Mouse (Mus musculus) lung, postnatal 0 days (tissue): ENCODE results near the gene Pdgfa. TPM values are rescaled to one million over a fixed set of nuclear protein-coding genes. Genes with fewer than 3 reads are reported as not detected.

Source experiments
- ATAC-seq: fragments of 200-750 bp; cut with Nextera tagmentation; 2 replicates; pipeline ENCODE4 v1.8.0; 2017; ENCODE audit warnings: moderate library complexity
- DNase-seq: peaks from one replicate; pipeline ENCODE4 v3.0.0-alpha.2; 2016; ENCODE audit warnings: low spot score
- H3K27ac ChIP-seq: fragments of 300-500 bp; sonication (generic); 2 replicates; pipeline ENCODE4 v1.5.1; 2014; ENCODE audit warnings: antibody characterized with exemption, mild to moderate bottlenecking, low read length, mixed read lengths
- H3K27me3 ChIP-seq: fragments of 300-500 bp; sonication (generic); replicated peaks from 2 replicates; pipeline ENCODE4 v1.6.1; 2014; ENCODE audit warnings: low read length, mixed read lengths; ENCODE audit not compliant: insufficient read depth
- H3K36me3 ChIP-seq: fragments of 300-500 bp; sonication (generic); 2 replicates; pipeline ENCODE4 v1.6.1; 2014; ENCODE audit warnings: low read length, mixed read lengths; ENCODE audit not compliant: insufficient read depth
- H3K4me1 ChIP-seq: fragments of 300-500 bp; sonication (generic); 2 replicates; pipeline ENCODE4 v1.6.1; 2014; ENCODE audit warnings: antibody characterized with exemption, low read depth, low read length, mixed read lengths; ENCODE audit not compliant: insufficient read depth
- H3K4me2 ChIP-seq: fragments of 300-500 bp; sonication (generic); replicated peaks from 2 replicates; pipeline ENCODE4 v1.6.1; 2014; ENCODE audit warnings: low read depth, mild to moderate bottlenecking, low read length, moderate library complexity, mixed read lengths
- H3K4me3 ChIP-seq: fragments of 300-500 bp; sonication (generic); 2 replicates; pipeline ENCODE4 v1.5.1; 2014; ENCODE audit warnings: low read depth, low read length
- H3K9ac ChIP-seq: fragments of 300-500 bp; sonication (generic); replicated peaks from 2 replicates; pipeline ENCODE4 v1.6.1; 2014; ENCODE audit warnings: low read depth, mild to moderate bottlenecking
- H3K9me3 ChIP-seq: fragments of 300-500 bp; sonication (generic); 2 replicates; pipeline ENCODE4 v1.6.1; 2016; ENCODE audit warnings: low read length, mixed read lengths
- CTCF ChIP-seq: IDR thresholded peaks from 2 replicates; pipeline ENCODE4 v1.5.1; 2016; ENCODE audit warnings: antibody characterized with exemption, mild to moderate bottlenecking
- EP300 ChIP-seq: IDR thresholded peaks from 2 replicates; pipeline ENCODE4 v1.6.1; 2016; ENCODE audit warnings: antibody characterized with exemption, mild to moderate bottlenecking, control low read depth
- WGBS: fragments of 180-500 bp; shearing (Covaris S2); extraction: QIAGEN DNeasy Blood & Tissue Kit; methylation state at CpG from one replicate; pipeline ENCODE4 v1.1.7; 2014; 5-methylcytosine and 5-hydroxymethylcytosine counted together
- polyA plus RNA-seq: library from polyadenylated mRNA; unstranded; fragments of >200 nt; fragmentation: Nextera tagmentation; extraction: Ambion mirVana; gene quantifications from 2 replicates; pipeline ENCODE4 v1.2.1, GENCODE M21; 2015

Gene Pdgfa
- polyA plus RNA-seq, 1 experiment from 2014 or later = 108 TPM

- Histone ChIP-seq H3K4me2 (no peak overlapping the region), H3K27me3 (no peaks in the 10 kb centered on the region), H3K4me3 (no peak overlapping the region), H3K9ac (no peak overlapping the region), H3K36me3 (no peaks in the 10 kb centered on the region), H3K4me1 (no peaks in the 10 kb centered on the region), H3K9me3 (no peaks in the 10 kb centered on the region), H3K27ac (no peak overlapping the region)
- ATAC-seq = no peak
- TF ChIP-seq EP300 = no peak
- no peak for TF ChIP-seq CTCF
- no peak for DNase-seq
- WGBS = 24% methylated on average over 18 of the region's 18 CpGs
These were observed 64.4 kb downstream of the Pdgfa start for GRCm38 (mm10) chr5:138932460-138933432.

GRCm38 (mm10) chr5:138931836-138932235, 65.3 kb downstream of the Pdgfa start:
- TF ChIP-seq CTCF = no peak
- no peak for TF ChIP-seq EP300
- Histone ChIP-seq H3K4me1 (no peaks in the 10 kb centered on the region), H3K36me3 (no peaks in the 10 kb centered on the region), H3K9ac (no peak overlapping the region), H3K4me3 (no peak overlapping the region), H3K27ac (no peak overlapping the region), H3K9me3 (no peaks in the 10 kb centered on the region), H3K4me2 (no peak overlapping the region), H3K27me3 (no peaks in the 10 kb centered on the region)
- ATAC-seq (no peak), DNase-seq (no peak)
- 42% methylated on average over 13 of the region's 13 CpGs for WGBS

GRCm38 (mm10) chr5:138929879-138930507, 67.2 kb downstream of the Pdgfa start:
- ATAC-seq (peak; percentile 27), DNase-seq (peak; percentile 37)
- no peaks in the 10 kb centered on the region for H3K9me3 ChIP-seq
- H3K27me3 ChIP-seq = no peaks in the 10 kb centered on the region
- 46% methylated on average over 10 of the region's 10 CpGs for WGBS
- H3K36me3 ChIP-seq = no peaks in the 10 kb centered on the region
- H3K4me2 ChIP-seq = no peak overlapping the region
- H3K9ac ChIP-seq = no peak overlapping the region
- no peak overlapping the region for H3K4me3 ChIP-seq
- no peak for TF ChIP-seq EP300
- no peak; the same call in 1 of the 2 replicates for TF ChIP-seq CTCF
- no peaks in the 10 kb centered on the region for H3K4me1 ChIP-seq
- H3K27ac ChIP-seq = no peak overlapping the region

Other genes starting within 250 kb of the Pdgfa start
- 4.9 and 5.6 TPM in 2 replicates for gene Fam20c, start 242.9 kb downstream of the Pdgfa start, polyA plus RNA-seq
- gene Gm5294, start 177.3 kb downstream of the Pdgfa start, polyA plus RNA-seq = not detected in 2 replicates
- gene Prkar1b, start 152.6 kb upstream of the Pdgfa start, polyA plus RNA-seq = 14.4 and 16.5 TPM in 2 replicates
- 2.7 and 2.8 TPM in 2 replicates for gene Dnaaf5, start 152.9 kb upstream of the Pdgfa start, polyA plus RNA-seq
- gene Sun1, start 203.3 kb upstream of the Pdgfa start, polyA plus RNA-seq = 35.1 and 37.6 TPM in 2 replicates